Mouse (Mus musculus): ENCODE data around the gene Lims1. TPM values are rescaled to one million over a fixed set of nuclear protein-coding genes. Genes with fewer than 3 reads are reported as not detected.

The Lims1 gene
- polyA plus RNA-seq, 1 experiment from 2014 or later: 62.1 TPM

DNA sequence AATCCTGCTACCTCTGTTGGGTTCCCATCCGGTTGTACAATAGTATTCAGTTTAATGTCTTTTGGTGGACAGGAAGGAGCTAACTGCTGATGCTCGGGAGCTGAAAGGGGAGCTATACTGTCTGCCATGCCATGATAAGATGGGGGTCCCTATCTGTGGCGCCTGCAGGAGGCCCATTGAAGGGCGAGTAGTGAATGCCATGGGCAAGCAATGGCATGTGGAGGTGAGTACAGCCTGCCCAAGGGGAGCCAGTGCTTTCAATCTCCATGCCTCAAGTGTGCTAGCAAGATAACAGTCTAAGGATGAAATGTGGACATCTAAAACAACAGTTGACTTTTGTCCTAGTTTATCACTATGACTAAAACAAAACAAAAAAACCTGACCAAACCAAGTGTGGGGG, 89.1 kb downstream of the Lims1 start:
- Histone ChIP-seq H3K9ac (replicated peaks) (no peak overlapping the region), H3K4me3 (replicated peaks) (no peak overlapping the region), H3K27me3 (no peaks in the 10 kb centered on the region), H3K27ac (no peak overlapping the region), H3K4me2 (replicated peaks) (no peak overlapping the region), H3K4me1 (replicated peaks) (no peaks in the 10 kb centered on the region), H3K36me3 (peaks cover 71% of the 10 kb centered on the region), H3K9me3 (no peaks in the 10 kb centered on the region)
- 93% methylated on average over 4 of the region's 4 CpGs for WGBS
- ATAC-seq: no peak

DNA sequence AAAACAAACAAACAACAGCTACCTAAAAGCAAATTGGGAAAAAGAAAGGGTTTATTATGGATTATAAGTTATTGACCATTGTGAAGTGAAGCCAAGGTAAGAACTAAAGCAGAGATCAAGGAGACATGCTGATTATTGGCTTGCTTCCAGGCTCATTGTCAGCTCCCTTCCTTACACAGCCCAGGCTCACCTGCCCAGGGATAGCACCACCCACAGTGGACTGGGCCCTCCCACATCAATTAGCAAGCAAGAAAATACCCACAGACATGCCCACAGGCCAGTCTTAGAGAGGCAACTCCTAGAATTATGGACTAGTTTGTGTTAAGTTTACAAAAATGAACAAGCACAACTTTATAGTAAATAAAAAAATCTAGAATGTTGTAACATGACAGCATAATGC, 89.6 kb downstream of the Lims1 start:
- no peak for ATAC-seq
- Histone ChIP-seq H3K9ac (replicated peaks) (no peak overlapping the region), H3K9me3 (no peaks in the 10 kb centered on the region), H3K4me1 (replicated peaks) (no peaks in the 10 kb centered on the region), H3K27ac (no peak overlapping the region), H3K4me3 (replicated peaks) (no peak overlapping the region), H3K4me2 (replicated peaks) (no peak overlapping the region), H3K27me3 (no peaks in the 10 kb centered on the region), H3K36me3 (peaks cover 73% of the 10 kb centered on the region)

GRCm38 (mm10) chr10:58416702-58417101, 93.4 kb downstream of the Lims1 start:
- H3K4me1 ChIP-seq (replicated peaks): no peaks in the 10 kb centered on the region
- no peaks in the 10 kb centered on the region for H3K27me3 ChIP-seq
- H3K27ac ChIP-seq: no peak overlapping the region
- no peak overlapping the region for H3K4me3 ChIP-seq (replicated peaks)
- no peak overlapping the region for H3K4me2 ChIP-seq (replicated peaks)
- H3K9me3 ChIP-seq: no peaks in the 10 kb centered on the region
- H3K36me3 ChIP-seq: peaks cover 45% of the 10 kb centered on the region
- no peak overlapping the region for H3K9ac ChIP-seq (replicated peaks)
- ATAC-seq: no peak
- WGBS: 93% methylated on average over 3 of the region's 3 CpGs

- Histone ChIP-seq H3K9ac (replicated peaks) (no peak overlapping the region), H3K4me2 (replicated peaks) (no peak overlapping the region), H3K27ac (no peak overlapping the region), H3K4me3 (replicated peaks) (no peak overlapping the region), H3K27me3 (no peaks in the 10 kb centered on the region), H3K9me3 (no peaks in the 10 kb centered on the region), H3K4me1 (replicated peaks) (no peaks in the 10 kb centered on the region), H3K36me3 (peaks cover 39% of the 10 kb centered on the region)
- ATAC-seq: no peak
- WGBS: 85% methylated on average over 10 of the region's 10 CpGs
Measured at GRCm38 (mm10) chr10:58418290-58418971, 95.2 kb downstream of the Lims1 start.

- Histone ChIP-seq H3K9ac (replicated peaks) (no peak overlapping the region), H3K27ac (no peak overlapping the region), H3K4me3 (replicated peaks) (no peak overlapping the region), H3K27me3 (no peaks in the 10 kb centered on the region), H3K9me3 (no peaks in the 10 kb centered on the region), H3K4me2 (replicated peaks) (no peak overlapping the region), H3K36me3 (peaks cover 20% of the 10 kb centered on the region), H3K4me1 (replicated peaks) (no peaks in the 10 kb centered on the region)
- WGBS: 98% methylated on average over 2 of the region's 2 CpGs
- no peak for ATAC-seq
Measured at GRCm38 (mm10) chr10:58427930-58428329, 104.7 kb downstream of the Lims1 start.

- H3K4me3 ChIP-seq (replicated peaks): peak overlapping the region; percentile 98
- H3K27ac ChIP-seq: peak overlapping the region; percentile 95
- no peaks in the 10 kb centered on the region for H3K9me3 ChIP-seq
- ATAC-seq: peak; percentile 2; the same call in 1 of the 2 replicates
- peak overlapping the region; percentile 75 for H3K9ac ChIP-seq (replicated peaks)
- no peaks in the 10 kb centered on the region for H3K36me3 ChIP-seq
- peak overlapping the region; percentile 64 for H3K4me2 ChIP-seq (replicated peaks)
- no peaks in the 10 kb centered on the region for H3K27me3 ChIP-seq
- 19% methylated on average over 9 of the region's 9 CpGs for WGBS
- H3K4me1 ChIP-seq (replicated peaks): peaks cover 16% of the 10 kb centered on the region
Measured at GRCm38 (mm10) chr10:58445850-58446249, 122.6 kb downstream of the Lims1 start.

DNA sequence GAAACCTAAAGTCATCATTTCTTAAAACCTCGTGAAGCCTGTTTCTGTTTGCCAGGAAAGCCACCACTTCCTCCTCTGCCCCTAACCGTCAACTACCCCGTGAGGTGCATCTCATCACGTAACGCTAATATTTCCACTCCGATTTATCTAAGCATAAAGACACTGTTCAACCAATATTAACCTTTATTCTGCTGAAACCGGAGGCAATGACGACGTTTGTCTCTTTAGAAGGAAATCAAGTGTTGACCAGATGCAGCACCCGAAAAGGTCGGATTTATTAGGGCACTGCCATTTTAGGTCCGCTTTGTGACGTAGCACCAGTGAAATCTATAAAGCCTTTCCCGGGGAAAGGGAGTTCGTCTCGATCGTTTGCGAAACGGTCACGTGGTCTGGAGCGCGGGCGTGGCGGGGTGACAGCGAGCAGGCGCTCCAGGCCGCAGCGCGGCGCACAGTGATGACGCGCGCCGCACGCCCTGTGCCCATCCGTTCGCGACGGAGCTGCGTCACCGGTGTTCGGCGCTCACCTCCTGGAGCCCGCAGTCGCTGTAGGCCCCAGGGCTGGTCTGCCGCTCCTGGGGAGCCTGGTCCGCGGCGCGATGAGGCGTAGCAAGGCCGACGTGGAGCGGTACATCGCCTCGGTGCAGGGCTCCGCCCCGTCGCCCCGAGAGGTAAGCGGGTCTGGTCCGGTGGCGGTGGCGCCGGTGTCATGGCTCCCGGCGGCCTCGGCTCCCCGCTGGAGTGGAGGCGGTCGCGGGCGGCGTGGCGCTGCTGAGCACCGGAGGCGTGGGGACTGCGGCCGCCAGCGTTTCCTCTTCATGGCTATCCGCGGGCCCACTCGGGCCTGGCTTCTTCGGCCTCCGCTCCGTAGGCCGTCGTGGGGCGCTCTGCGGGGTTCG, 123.4 kb downstream of the Lims1 start, which contains the start of gene Ranbp2:
Gene Ranbp2 (plus strand): TSS at position 537 of the 896 bp plus-strand sequence.
- peak within 1 kb of the TSS; percentile 94 for H3K9ac ChIP-seq (replicated peaks)
- no peaks in the 10 kb centered on the region for H3K36me3 ChIP-seq
- WGBS: under 1% methylated on average over 75 of the region's 91 CpGs
- H3K4me2 ChIP-seq (replicated peaks): peak within 1 kb of the TSS; percentile 75
- H3K4me3 ChIP-seq (replicated peaks): peak within 1 kb of the TSS; percentile 98
- ATAC-seq: peak; percentile 99
- H3K27me3 ChIP-seq: no peaks in the 10 kb centered on the region
- H3K9me3 ChIP-seq: no peaks in the 10 kb centered on the region
- peak within 1 kb of the TSS; percentile 95 for H3K27ac ChIP-seq
- H3K4me1 ChIP-seq (replicated peaks): peaks cover 16% of the 10 kb centered on the region

GRCm38 (mm10) chr10:58447280-58447781, 124.1 kb downstream of the Lims1 start:
- Histone ChIP-seq H3K4me2 (replicated peaks) (peak overlapping the region; percentile 75), H3K27ac (peak overlapping the region; percentile 95), H3K4me3 (replicated peaks) (peak overlapping the region; percentile 98), H3K36me3 (peaks cover 3% of the 10 kb centered on the region; the same call in 1 of the 2 replicates), H3K9me3 (no peaks in the 10 kb centered on the region), H3K27me3 (no peaks in the 10 kb centered on the region), H3K9ac (replicated peaks) (peak overlapping the region; percentile 94), H3K4me1 (replicated peaks) (peaks cover 16% of the 10 kb centered on the region)
- WGBS: under 1% methylated on average over 32 of the region's 32 CpGs
- no peak for ATAC-seq

DNA sequence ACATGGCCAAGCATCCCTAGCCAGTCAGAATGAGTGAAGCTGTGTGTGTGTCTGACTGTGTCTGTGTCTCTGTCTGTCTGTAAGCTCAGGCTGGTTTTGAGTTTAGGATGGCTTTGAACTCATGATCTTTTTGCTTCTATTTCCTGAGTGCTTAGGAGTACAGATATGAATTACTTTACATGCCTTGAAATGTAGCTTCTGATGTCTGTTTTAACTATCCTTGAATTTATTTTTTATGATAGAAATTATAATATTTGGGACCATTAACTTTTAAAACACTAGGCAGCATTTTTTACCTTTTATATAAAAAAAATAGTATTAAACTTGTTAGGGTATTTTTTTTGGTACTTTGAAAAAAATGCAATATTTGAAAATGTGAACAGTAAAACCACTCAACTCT, 128.3 kb downstream of the Lims1 start:
- no peak overlapping the region for H3K27ac ChIP-seq
- ATAC-seq: no peak
- H3K4me2 ChIP-seq (replicated peaks): no peak overlapping the region
- H3K4me3 ChIP-seq (replicated peaks): no peak overlapping the region
- no peak overlapping the region for H3K9ac ChIP-seq (replicated peaks)
- H3K4me1 ChIP-seq (replicated peaks): peaks cover 9% of the 10 kb centered on the region
- no peaks in the 10 kb centered on the region for H3K27me3 ChIP-seq
- peaks cover 30% of the 10 kb centered on the region for H3K36me3 ChIP-seq
- H3K9me3 ChIP-seq: no peaks in the 10 kb centered on the region

- no peaks in the 10 kb centered on the region for H3K27me3 ChIP-seq
- 98% methylated on average over 1 of the region's 1 CpGs for WGBS
- no peak overlapping the region for H3K4me2 ChIP-seq (replicated peaks)
Measured at GRCm38 (mm10) chr10:58452185-58452584, 128.9 kb downstream of the Lims1 start.

DNA sequence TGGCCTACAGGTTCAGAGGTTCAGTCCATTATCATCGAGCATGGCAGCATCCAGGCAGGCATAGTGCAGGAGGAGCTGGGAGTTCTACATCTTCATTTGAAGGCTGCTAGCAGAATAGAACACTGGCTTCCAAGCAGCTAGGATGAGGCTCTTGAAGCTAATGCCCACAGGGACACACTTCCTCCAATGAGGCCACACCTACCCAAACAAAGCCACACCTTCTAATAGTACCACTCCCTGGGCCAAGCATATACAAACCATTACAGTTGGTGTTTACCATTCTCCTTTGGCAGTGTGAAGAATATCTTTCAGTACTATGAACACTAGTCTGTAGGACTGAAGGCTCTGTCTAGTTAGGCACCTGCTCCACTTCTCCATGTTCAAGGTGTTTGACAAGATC, 136.6 kb downstream of the Lims1 start:
- H3K4me3 ChIP-seq (replicated peaks): no peak overlapping the region
- no peaks in the 10 kb centered on the region for H3K4me1 ChIP-seq (replicated peaks)
- no peaks in the 10 kb centered on the region for H3K27me3 ChIP-seq
- no peaks in the 10 kb centered on the region for H3K9me3 ChIP-seq
- H3K36me3 ChIP-seq: peaks cover 46% of the 10 kb centered on the region
- H3K4me2 ChIP-seq (replicated peaks): no peak overlapping the region
- 80% methylated on average over 1 of the region's 1 CpGs for WGBS
- H3K27ac ChIP-seq: no peak overlapping the region
- no peak overlapping the region for H3K9ac ChIP-seq (replicated peaks)
- no peak for ATAC-seq

More at GRCm38 (mm10) chr10:58452185-58452584, 128.9 kb downstream of the Lims1 start:
- no peak overlapping the region for H3K9ac ChIP-seq (replicated peaks)
- no peaks in the 10 kb centered on the region for H3K9me3 ChIP-seq
- no peak for ATAC-seq
- no peak overlapping the region for H3K27ac ChIP-seq
- H3K4me1 ChIP-seq (replicated peaks): peaks cover 9% of the 10 kb centered on the region
- no peak overlapping the region for H3K4me3 ChIP-seq (replicated peaks)
- H3K36me3 ChIP-seq: peaks cover 30% of the 10 kb centered on the region
